Mouse (Mus musculus): ENCODE data around the gene Lime1.

Lime1 gene

GRCm38 (mm10) chr2:181391022-181391421, 11.1 kb downstream of the Lime1 start:
- DNase-seq (ENCODE audit: low spot score), result no peak

GRCm38 (mm10) chr2:181391541-181391940, 11.7 kb downstream of the Lime1 start:
- DNase-seq (ENCODE audit: low spot score), result no peak

DNA sequence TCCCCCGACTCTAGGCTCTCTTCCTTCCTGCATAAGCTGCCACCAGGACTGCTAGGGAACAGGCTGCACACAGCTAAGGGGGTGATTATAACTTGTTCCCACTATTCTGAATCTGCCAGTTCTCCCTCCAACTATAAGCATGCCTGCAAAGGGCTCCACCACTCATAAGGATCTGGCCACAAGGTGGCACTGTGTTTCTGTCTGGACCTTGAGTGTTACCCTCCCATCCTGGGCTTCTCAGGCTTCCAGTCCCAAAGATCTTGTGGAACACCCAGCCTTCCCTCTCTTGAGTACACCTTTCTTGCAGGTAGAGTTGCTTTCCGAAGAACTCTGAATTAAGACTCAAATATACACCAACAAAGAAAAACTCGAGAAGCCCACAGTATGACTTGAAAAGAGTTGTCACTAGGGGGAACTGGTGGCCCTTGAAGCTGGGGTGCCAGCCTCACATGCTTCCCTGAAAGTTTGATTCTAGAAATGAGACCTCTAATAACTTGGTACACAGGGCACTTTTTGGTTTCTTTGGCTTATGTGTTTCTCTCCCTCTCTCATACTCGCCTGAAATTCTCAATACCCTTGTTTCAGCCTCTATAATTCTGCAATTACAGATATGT, 12.8 kb downstream of the Lime1 start:
- DNase-seq (ENCODE audit: low spot score), result peak; percentile 86

DNA sequence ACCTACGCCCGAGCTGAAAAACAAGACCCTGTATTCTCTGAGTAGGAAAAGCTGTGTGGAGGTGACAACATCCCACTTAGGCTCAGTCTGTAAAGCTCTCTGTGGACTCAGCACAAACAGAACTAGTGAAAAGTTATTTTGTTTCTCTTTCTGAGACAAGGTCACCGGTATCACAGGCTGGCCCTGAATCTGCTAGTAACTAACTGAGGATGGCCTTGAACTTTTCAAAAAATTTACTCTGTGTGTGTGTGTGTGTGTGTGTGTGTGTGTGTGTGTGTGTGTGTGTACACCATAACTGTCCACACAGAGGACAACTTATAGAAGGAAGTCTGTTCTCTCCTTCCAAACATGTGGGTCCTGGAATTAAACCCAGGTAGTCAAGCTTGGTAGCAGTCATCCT, 14.2 kb downstream of the Lime1 start:
- no peak for DNase-seq (ENCODE audit: low spot score)

GRCm38 (mm10) chr2:181397207-181397761, 17.4 kb downstream of the Lime1 start:
- no peak for DNase-seq (ENCODE audit: low spot score)

GRCm38 (mm10) chr2:181401497-181401896, 21.6 kb downstream of the Lime1 start:
- DNase-seq (ENCODE audit: low spot score), result no peak

DNA sequence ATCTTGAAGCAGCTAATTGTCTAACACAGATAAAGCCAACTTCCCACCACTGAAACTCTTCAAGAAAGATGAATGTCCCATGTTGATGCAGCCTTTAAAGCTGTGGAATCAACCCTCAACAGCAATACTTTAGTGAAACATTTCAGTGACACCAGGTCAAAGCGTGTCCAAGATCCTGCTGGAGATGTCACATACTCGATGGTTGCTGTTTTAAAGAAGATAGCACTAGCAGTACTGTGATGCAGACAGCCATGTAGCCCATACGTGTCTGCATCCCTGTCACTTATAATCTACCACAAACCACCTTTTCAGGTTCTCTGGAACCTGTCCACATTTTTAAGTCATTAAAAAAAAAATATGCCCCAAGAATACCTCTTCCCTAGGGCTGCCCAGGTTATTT, 23.8 kb downstream of the Lime1 start:
- no peak for DNase-seq (ENCODE audit: low spot score)

- no peak for DNase-seq (ENCODE audit: low spot score)
These were observed 29.8 kb downstream of the Lime1 start for GRCm38 (mm10) chr2:181409643-181410042.

DNA sequence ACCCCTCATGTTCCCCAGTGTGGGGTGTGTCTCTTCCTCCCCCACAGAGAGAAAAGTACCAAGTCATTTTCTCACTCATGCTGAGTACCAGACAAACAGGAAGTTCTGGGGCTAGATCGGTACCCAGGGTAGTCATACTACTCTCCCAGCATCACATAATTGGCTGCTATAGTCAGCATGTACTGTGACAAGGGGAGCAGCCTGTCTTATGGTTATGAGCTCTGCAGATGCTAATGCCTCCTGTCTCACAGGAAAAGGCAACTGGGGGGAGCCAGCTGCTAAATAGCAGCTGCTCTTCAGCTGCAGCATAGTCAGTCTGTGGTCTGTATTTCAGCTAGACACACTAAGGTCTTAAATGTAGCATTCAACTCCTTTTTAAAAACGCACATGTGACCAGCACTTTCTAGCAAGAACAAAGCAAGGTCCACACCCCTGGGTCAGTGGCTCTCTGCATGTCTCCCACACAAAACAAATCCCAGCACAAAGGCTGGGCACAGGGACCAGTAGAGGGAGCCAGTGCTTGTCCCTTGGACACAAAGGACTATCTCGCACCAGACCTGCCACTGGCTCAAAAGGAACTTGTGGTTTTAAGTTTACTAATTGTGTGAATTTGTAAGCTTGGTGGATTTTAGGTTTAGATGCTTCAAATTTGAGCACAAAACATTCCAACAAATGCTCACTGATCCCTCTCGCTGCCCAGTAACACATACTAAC, 31.0 kb downstream of the Lime1 start:
- DNase-seq (ENCODE audit: low spot score), result peak; percentile 27

DNA sequence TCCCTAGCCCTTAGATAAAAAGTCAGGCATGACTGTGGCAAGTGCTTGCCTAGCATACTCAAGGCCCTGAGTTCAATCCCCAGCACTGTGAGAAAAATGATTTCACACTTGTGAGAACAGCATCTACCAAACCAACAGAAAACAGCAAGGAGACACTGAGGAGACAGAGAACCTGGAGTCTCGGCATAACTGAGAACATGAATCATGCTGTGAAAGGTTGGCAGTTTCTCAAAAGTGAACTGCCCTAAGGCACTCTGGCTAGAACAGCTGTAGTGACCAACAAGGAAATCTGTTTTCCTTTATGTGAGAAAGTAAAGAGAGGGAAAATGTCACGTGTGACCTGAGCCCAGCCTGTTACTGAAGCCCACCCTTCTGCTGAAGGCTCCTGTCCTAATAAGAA, 33.3 kb downstream of the Lime1 start:
- DNase-seq (ENCODE audit: low spot score), result no peak

DNA sequence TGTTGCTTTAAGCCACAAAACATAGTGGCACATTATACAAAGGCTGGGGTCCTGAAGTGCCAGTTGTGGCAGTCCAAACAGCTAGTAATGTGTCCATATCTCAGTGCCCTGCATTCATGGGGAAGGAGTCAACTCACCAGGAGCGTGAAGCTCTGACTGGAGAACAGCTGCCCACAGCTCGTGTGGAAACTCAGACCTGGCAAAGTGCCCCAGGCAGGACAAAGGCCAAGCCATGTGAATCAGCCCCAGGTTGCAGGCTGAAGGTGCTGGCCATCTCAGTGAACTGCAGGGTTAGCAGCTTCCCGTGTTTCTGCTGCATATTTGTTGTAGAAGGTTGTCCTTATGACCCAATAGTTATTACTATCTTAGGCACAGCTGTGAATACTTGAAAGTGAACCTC, 36.1 kb downstream of the Lime1 start:
- no peak for DNase-seq (ENCODE audit: low spot score)

- no peak for DNase-seq (ENCODE audit: low spot score)
These were observed 39.5 kb downstream of the Lime1 start for GRCm38 (mm10) chr2:181419359-181419758.

DNA sequence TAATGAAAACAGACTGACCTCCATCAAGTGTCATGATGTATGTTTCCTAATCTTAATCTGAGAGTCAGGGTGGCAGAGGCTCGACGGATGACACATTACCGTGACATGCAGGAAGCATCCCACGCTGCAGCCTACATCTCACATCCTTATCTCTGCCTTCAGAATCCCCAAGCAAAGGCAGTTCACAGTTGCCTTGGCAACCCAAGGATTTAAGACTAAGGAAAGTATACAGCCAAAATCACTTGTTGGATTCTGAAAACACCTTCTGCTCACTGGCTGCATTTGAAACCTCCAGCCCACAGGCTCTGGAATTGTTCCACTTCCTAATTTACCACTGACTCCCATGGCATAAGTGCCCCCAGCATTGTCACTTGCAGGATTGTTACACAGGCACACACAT, 40.5 kb downstream of the Lime1 start:
- peak; percentile 20 for DNase-seq (ENCODE audit: low spot score)

DNA sequence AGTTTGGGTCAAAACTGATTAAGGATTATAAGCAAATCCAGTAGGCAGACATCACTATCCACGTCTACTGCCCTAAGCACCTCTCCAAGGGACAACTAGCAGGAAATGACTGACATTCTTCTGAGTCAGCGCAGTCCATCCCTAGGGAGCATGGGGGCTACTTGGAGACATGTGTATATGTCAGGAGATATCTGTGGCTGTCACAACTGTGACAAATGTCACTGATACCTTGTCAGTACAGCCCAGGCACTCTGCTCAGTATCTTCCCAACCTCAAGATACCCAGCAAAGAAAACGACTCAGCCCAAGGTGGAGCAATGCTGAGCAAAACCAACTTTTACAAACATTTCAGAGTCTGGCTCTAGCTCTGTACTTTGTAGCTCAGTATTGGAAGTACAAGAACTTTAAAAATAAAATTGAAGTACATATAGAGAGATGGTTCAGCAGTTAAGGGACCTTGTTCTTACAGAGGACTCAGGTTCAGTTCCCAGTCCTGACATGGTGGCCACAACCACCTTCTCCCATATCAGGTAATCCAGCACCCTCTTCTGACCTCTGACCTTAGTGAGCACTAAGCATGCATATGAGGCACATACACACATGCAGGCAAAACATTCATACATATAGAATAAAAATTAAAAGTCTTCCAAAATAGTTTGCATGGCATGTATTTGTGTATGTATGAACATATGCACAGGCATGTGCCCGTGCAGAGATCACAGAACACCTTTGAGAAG, 41.2 kb downstream of the Lime1 start:
- DNase-seq (ENCODE audit: low spot score), result no peak

GRCm38 (mm10) chr2:181423834-181424233, 44.0 kb downstream of the Lime1 start:
- no peak for DNase-seq (ENCODE audit: low spot score)

Data from layer of hippocampus, adult 9-10 months (tissue).